Mouse (Mus musculus) heart, postnatal 36 days (tissue): ENCODE measurements around the gene Rpe. TPM values are rescaled to one million over a fixed set of nuclear protein-coding genes. Genes with fewer than 3 reads are reported as not detected.

ENCODE experiments used
- DNase-seq, 2 experiments: peaks; one replicate each; pipeline ENCODE4 v3.0.0; 2021 to 2022
- intact Hi-C: fragments of 180-260 bp; cut with DNase I; formaldehyde crosslinking; loops from one replicate; pipeline ENCODE4 v1.15.1; 2025
- total RNA-seq, 2 experiments: library from RNA; stranded (reverse); gene quantifications; 2 replicates each; pipeline ENCODE4 v1.2.3; 2021

Gene Rpe
- total RNA-seq, 2 experiments from 2014 or later = 11.7 to 12.7 TPM

DNA sequence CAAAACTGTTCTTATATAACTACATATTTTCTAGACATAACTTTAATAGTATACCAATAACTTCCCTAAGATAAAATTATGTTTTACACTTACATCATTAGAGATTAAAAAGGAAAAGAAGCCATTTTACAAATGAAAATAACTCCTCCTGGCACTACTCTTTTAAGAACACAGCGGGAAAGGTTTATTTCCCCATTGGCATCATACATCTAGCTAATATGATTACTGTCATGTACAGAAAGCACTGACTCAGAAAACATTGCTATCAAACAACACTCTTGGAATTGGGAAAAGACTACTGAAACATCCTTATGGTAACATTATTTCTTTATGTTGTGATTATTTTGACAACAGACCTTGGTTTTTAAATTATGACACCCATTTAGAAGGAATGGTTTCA is 68.1 kb downstream of the Rpe start:
- intact Hi-C loops = no loop called here
- no peak for DNase-seq

Other genes with a start within 250 kb of the Rpe start
- under 1 TPM; 0.08 to 0.25 TPM for gene Unc80, start 232.5 kb upstream of the Rpe start, total RNA-seq
- gene Kansl1l, start 116.7 kb downstream of the Rpe start, total RNA-seq = 10 to 100 TPM; 22.2 to 23.2 TPM
- 1,000 to 10,000 TPM; 1,167 to 1,246 TPM for gene Acadl, start 162.4 kb downstream of the Rpe start, total RNA-seq
- gene Myl1, start 244.6 kb downstream of the Rpe start, total RNA-seq = 10 to 100 TPM; 30.9 to 39.3 TPM